Mouse (Mus musculus) small intestine, adult 2 months (tissue): ENCODE measurements at regions not wholly inside any gene's neighbourhood (a gene's known extent, or its start where the extent isn't known, plus 50 kb on each side); places are given as distances from the start of the nearest gene placed in this dataset.

Experiments
- CTCF ChIP-seq: fragments of 200-500 bp; IDR thresholded peaks from 2 replicates; pipeline ENCODE4 v1.5.1; 2012; ENCODE audit warnings: low read depth, mild to moderate bottlenecking, control low read depth, inconsistent platforms, low read length, moderate library complexity, mixed read lengths; ENCODE audit not compliant: insufficient replicate concordance, insufficient read length; ENCODE audit errors: extremely low read depth
- POLR2A ChIP-seq: fragments of 200-500 bp; IDR thresholded peaks from 2 replicates; pipeline ENCODE4 v1.6.1; 2012; ENCODE audit warnings: low read depth, mild to moderate bottlenecking, control low read depth, inconsistent platforms, low read length, moderate library complexity

- no peak for TF ChIP-seq CTCF
- TF ChIP-seq POLR2A: no peak
Observed at GRCm38 (mm10) chr7:136531301-136531700, 363.1 kb upstream of the Mgmt start.
